Mouse (Mus musculus) lung, postnatal 4 days (tissue): Measurements from ENCODE around the gene Atxn2.
"Not testable (repeated sequence)": the region's sequence is repeated elsewhere in the genome, so short reads cannot be mapped to it uniquely, and the experiment has no call there.

ENCODE experiments used
- DNase-seq, 2 experiments: peaks; one replicate each; pipeline ENCODE4 v3.0.0; 2021

The Atxn2 gene

GRCm38 (mm10) chr5:121711174-121711927 lies at the start of gene Atxn2:
Atxn2 (plus strand) TSS chr5:121711337.
- peak; percentile 88 to 91 for DNase-seq

- DNase-seq = no peak
Observed at GRCm38 (mm10) chr5:121661494-121661893, 49.6 kb upstream of the Atxn2 start.

DNA sequence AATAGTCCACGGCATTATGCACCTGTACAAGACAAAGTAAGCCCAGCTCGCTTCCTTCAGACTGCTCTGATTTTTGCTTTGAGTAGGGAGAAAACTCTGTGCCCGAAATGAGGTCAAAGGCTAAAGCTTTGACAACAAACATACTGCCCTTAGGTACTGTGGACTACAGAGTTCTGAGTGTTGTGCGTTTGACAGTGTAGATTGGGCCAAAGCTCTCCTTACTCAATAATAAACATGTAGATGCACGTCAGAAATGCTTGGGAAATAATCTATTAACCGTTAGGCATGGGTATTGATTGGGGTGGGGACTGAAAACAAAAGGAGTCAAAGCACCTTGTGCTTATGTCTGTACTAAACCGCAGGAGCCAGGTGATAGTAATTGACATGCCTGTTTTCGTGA lies 47.7 kb upstream of the Atxn2 start:
- no peak for DNase-seq

- DNase-seq = no peak
Observed at GRCm38 (mm10) chr5:121664078-121664477, 47.1 kb upstream of the Atxn2 start.

- no peak for DNase-seq
Observed at GRCm38 (mm10) chr5:121664971-121665370, 46.2 kb upstream of the Atxn2 start.

- no peak for DNase-seq
Observed at GRCm38 (mm10) chr5:121667067-121667466, 44.1 kb upstream of the Atxn2 start.

- no peak for DNase-seq
Observed at GRCm38 (mm10) chr5:121668411-121668810, 42.7 kb upstream of the Atxn2 start.

GRCm38 (mm10) chr5:121670412-121670811 lies 40.7 kb upstream of the Atxn2 start:
- DNase-seq = peak in 1 of 2 experiments; percentile 41

GRCm38 (mm10) chr5:121682250-121682649 lies 28.9 kb upstream of the Atxn2 start:
- DNase-seq = no peak

- no peak for DNase-seq
Observed at GRCm38 (mm10) chr5:121685495-121685894, 25.6 kb upstream of the Atxn2 start.

DNA sequence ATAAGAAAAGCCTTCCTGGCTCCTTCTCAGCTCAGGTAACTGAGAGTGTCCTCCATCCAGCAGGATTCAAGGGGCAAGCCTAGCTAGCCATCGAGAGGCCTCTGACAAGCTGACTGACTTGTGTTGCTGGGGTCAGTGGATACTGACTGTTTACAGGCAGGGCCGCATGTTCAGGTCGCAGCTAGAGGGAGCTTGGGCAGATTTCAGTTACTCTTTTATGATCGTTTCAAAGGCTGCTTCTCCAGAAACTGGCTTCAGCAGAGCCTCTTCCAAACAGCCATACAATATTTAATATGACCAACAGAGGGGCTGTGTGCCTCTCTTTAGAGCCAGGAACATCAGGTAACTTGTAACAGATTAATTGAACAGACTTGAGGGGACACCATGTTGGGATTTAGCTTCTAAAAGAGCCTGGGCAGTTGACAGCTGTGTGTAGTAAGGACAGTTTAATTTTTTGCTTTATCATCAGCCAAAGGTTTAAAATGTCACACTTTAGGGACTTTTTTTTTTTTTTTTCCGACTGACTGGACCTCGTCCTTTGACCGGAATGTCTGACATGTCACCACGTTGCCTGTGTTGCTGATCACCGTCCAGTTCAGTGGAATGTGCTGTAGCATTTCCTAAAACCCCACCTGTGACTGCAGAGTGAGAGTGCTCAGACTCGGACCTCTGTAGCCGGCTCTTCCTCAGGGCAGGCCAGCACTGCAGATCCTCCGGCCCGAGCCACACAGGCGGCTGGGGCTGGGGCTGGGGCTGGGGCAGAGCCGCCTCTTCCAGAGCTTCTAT lies 24.8 kb upstream of the Atxn2 start:
- no peak for DNase-seq

- peak; percentile 32 to 46 for DNase-seq
Observed at GRCm38 (mm10) chr5:121690482-121691211, 20.5 kb upstream of the Atxn2 start.

GRCm38 (mm10) chr5:121691436-121691835 lies 19.7 kb upstream of the Atxn2 start:
- DNase-seq = not testable (repeated sequence)

- DNase-seq = no peak
Observed at GRCm38 (mm10) chr5:121692897-121693296, 18.2 kb upstream of the Atxn2 start.

- DNase-seq = no peak
Observed at GRCm38 (mm10) chr5:121696761-121697160, 14.4 kb upstream of the Atxn2 start.

GRCm38 (mm10) chr5:121699891-121700290 lies 11.2 kb upstream of the Atxn2 start:
- DNase-seq = no peak

GRCm38 (mm10) chr5:121700496-121700895 lies 10.6 kb upstream of the Atxn2 start:
- peak; percentile 14 to 32 for DNase-seq

DNA sequence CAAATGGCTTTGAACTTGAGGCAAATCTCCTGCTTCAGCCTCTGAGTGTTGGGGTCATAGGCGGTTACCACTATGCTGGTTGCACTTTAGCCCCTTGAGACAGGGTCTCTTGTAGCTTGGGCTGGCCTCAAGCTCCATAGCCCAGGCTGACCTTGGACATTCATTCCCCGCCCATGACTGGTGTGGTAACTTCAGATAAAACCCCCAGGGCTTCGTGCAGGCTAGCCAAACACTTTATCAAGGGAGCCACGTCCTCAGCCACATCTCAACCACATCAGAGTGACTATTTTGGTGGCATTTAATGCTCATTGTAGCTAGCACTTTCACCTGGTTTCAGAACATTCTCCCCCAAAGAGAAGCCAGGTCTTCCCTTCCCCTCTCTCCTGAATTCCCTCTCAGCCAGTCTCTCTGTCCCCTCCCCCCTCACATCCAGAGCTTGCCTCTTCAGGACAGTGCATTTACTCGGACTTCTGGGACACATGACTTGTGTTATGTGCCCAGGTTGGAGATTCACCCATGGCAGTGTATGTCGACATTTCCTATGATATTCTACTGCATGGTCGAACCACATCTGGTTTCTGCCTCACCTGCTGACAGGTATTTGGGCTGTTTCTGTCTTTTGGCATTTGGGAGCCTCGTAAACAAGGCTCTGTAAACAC lies 9.9 kb upstream of the Atxn2 start:
- DNase-seq = no peak

- no peak for DNase-seq
Observed at GRCm38 (mm10) chr5:121703341-121703740, 7.8 kb upstream of the Atxn2 start.

DNA sequence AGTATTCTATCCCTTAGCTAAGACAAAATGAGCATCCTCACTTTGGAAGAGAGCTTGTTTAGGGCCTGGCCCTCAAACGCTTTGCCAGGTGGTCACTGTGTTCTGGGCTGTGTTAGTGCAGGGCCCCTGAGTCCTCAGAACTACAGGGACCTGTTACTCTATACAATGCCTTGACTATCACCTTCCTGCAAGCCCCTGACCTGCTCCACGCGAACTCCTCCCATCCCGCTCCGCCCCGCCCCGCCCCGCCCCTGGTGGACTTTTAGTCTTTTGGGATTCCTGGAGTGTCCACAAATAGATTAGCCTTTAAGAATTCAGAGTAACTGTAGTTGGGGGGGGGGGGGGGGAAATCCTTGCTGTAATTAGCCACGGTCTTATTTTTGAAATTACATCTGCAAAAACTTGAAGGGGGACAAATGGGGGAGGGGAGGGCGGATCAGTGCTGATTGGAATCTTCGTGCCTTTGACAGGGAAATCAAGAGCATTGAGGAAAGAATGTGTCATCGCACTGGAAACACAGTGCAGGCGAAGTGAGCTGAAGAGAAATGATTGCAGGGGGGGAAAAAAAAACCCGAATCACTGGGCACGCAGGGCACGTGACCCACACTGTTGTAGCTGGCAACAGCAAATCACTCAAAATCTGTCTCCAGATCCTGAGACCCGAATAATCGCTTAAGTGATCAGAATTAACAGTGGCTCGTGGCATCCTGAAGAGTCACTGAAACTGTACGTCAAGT lies 6.5 kb upstream of the Atxn2 start:
- no peak for DNase-seq

DNA sequence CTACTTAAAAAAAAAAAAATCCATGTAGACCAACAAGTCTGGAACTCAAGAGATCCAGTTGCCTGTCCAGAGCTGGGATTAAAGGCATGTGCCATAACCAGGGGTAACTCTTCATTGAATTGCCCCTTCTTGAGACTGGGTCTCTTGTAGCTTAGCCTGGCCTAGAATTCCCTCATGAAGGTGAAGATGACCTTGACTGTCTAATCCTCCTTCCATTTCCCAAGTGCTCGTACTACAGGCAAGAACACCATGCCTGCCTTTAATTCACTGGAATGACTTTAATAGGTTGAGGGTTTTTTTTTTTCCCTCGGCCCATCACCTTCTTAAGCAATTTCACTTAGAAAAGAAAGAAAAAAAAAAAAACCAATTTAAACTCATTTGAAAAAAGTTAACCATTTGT lies 735 bp upstream of the Atxn2 start:
- DNase-seq = no peak

GRCm38 (mm10) chr5:121710851-121711173 lies 325 bp upstream of the Atxn2 start:
- no peak for DNase-seq

DNA sequence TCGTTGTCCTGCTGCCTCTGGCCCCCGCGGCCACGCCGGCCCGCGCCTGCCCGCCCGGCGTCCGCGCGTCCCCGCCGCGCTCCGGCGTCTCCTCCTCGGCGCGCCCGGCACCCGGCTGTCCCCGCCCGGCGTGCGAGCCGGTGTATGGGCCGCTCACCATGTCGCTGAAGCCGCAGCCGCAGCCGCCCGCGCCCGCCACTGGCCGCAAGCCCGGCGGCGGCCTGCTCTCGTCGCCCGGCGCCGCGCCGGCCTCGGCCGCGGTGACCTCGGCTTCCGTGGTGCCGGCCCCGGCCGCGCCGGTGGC lies 743 bp downstream of the Atxn2 start:
- no peak for DNase-seq
